Mouse (Mus musculus): ENCODE measurements around the gene Lrrc26. TPM values are rescaled to one million over a fixed set of nuclear protein-coding genes. Genes with fewer than 3 reads are reported as not detected.

Gene Lrrc26
- polyA plus RNA-seq, 1 experiment from 2014 or later = not detected

- 10% methylated on average over 58 of the region's 58 CpGs for WGBS
- H3K4me3 ChIP-seq (ENCODE audit: low read depth, low read length) = peak within 1 kb of the TSS; percentile 28
- H3K36me3 ChIP-seq (ENCODE audit: control insufficient read depth, insufficient read depth, low read length) = no peaks in the 10 kb centered on the region
- H3K4me2 ChIP-seq = peak within 1 kb of the TSS; percentile 49
- H3K27ac ChIP-seq (ENCODE audit: low read depth, low read length) = no peak within 1 kb of the TSS
- no peaks in the 10 kb centered on the region for H3K9me3 ChIP-seq (ENCODE audit: control insufficient read depth, low read length)
- ATAC-seq (ENCODE audit: low FRiP score) (peak; percentile 63; the same call in 1 of the 2 replicates), DNase-seq (ENCODE audit: low spot score, missing footprints) (peak; percentile 96)
- H3K4me1 ChIP-seq (ENCODE audit: control insufficient read depth, insufficient read depth, low read length) = no peaks in the 10 kb centered on the region
- H3K9ac ChIP-seq (ENCODE audit: low read length) = no peak within 1 kb of the TSS
- peaks cover 29% of the 10 kb centered on the region for H3K27me3 ChIP-seq (ENCODE audit: control insufficient read depth, insufficient read depth, low read length)
Observed at GRCm38 (mm10) chr2:25318971-25319773, 29.5 kb downstream of the Lrrc26 start, which contains the start of gene Grin1. TSS of gene Grin1 (minus strand) at chr2:25319187.

- WGBS = 38% methylated on average over 2 of the region's 2 CpGs
- Histone ChIP-seq H3K27ac (ENCODE audit: low read depth, low read length) (no peak overlapping the region), H3K9ac (ENCODE audit: low read length) (no peak overlapping the region), H3K4me1 (ENCODE audit: control insufficient read depth, insufficient read depth, low read length) (no peaks in the 10 kb centered on the region), H3K9me3 (ENCODE audit: control insufficient read depth, low read length) (no peaks in the 10 kb centered on the region), H3K4me3 (ENCODE audit: low read depth, low read length) (no peak overlapping the region), H3K36me3 (ENCODE audit: control insufficient read depth, insufficient read depth, low read length) (no peaks in the 10 kb centered on the region), H3K27me3 (ENCODE audit: control insufficient read depth, insufficient read depth, low read length) (peaks cover 29% of the 10 kb centered on the region), H3K4me2 (no peak overlapping the region)
- DNase-seq (ENCODE audit: low spot score, missing footprints) (no peak), ATAC-seq (ENCODE audit: low FRiP score) (no peak)
Observed at GRCm38 (mm10) chr2:25320084-25320483, 30.4 kb downstream of the Lrrc26 start.

- ATAC-seq (ENCODE audit: low FRiP score) (no peak), DNase-seq (ENCODE audit: low spot score, missing footprints) (no peak)
- Histone ChIP-seq H3K4me2 (no peak overlapping the region), H3K9me3 (ENCODE audit: control insufficient read depth, low read length) (no peaks in the 10 kb centered on the region), H3K27ac (ENCODE audit: low read depth, low read length) (no peak overlapping the region), H3K9ac (ENCODE audit: low read length) (no peak overlapping the region), H3K27me3 (ENCODE audit: control insufficient read depth, insufficient read depth, low read length) (peaks cover 1% of the 10 kb centered on the region), H3K36me3 (ENCODE audit: control insufficient read depth, insufficient read depth, low read length) (no peaks in the 10 kb centered on the region), H3K4me1 (ENCODE audit: control insufficient read depth, insufficient read depth, low read length) (no peaks in the 10 kb centered on the region), H3K4me3 (ENCODE audit: low read depth, low read length) (no peak overlapping the region)
- 73% methylated on average over 2 of the region's 2 CpGs for WGBS
Observed at GRCm38 (mm10) chr2:25326036-25326435, 36.3 kb downstream of the Lrrc26 start.

- 36% methylated on average over 7 of the region's 7 CpGs for WGBS
- Histone ChIP-seq H3K4me1 (ENCODE audit: control insufficient read depth, insufficient read depth, low read length) (peaks cover 4% of the 10 kb centered on the region), H3K27me3 (ENCODE audit: control insufficient read depth, insufficient read depth, low read length) (no peaks in the 10 kb centered on the region), H3K27ac (ENCODE audit: low read depth, low read length) (no peak overlapping the region), H3K9me3 (ENCODE audit: control insufficient read depth, low read length) (no peaks in the 10 kb centered on the region), H3K4me2 (no peak overlapping the region), H3K36me3 (ENCODE audit: control insufficient read depth, insufficient read depth, low read length) (no peaks in the 10 kb centered on the region), H3K9ac (ENCODE audit: low read length) (no peak overlapping the region), H3K4me3 (ENCODE audit: low read depth, low read length) (no peak overlapping the region)
- DNase-seq (ENCODE audit: low spot score, missing footprints) (no peak), ATAC-seq (ENCODE audit: low FRiP score) (no peak)
Observed at GRCm38 (mm10) chr2:25328440-25328839, 38.7 kb downstream of the Lrrc26 start.

- DNase-seq (ENCODE audit: low spot score, missing footprints) (no peak), ATAC-seq (ENCODE audit: low FRiP score) (no peak)
- peak overlapping the region; percentile 90 for H3K4me3 ChIP-seq (ENCODE audit: low read depth, low read length)
- H3K36me3 ChIP-seq (ENCODE audit: control insufficient read depth, insufficient read depth, low read length) = peaks cover 8% of the 10 kb centered on the region
- H3K27ac ChIP-seq (ENCODE audit: low read depth, low read length) = no peak overlapping the region
- H3K9ac ChIP-seq (ENCODE audit: low read length) = peak overlapping the region; percentile 87
- no peaks in the 10 kb centered on the region for H3K9me3 ChIP-seq (ENCODE audit: control insufficient read depth, low read length)
- peak overlapping the region; percentile 50 for H3K4me2 ChIP-seq
- no peaks in the 10 kb centered on the region for H3K27me3 ChIP-seq (ENCODE audit: control insufficient read depth, insufficient read depth, low read length)
- H3K4me1 ChIP-seq (ENCODE audit: control insufficient read depth, insufficient read depth, low read length) = peaks cover 7% of the 10 kb centered on the region
- 63% methylated on average over 9 of the region's 9 CpGs for WGBS
Observed at GRCm38 (mm10) chr2:25331470-25331869, 41.8 kb downstream of the Lrrc26 start.

- Histone ChIP-seq H3K9ac (ENCODE audit: low read length) (peak within 1 kb of the TSS; percentile 87), H3K36me3 (ENCODE audit: control insufficient read depth, insufficient read depth, low read length) (peaks cover 13% of the 10 kb centered on the region), H3K4me1 (ENCODE audit: control insufficient read depth, insufficient read depth, low read length) (peaks cover 7% of the 10 kb centered on the region), H3K27me3 (ENCODE audit: control insufficient read depth, insufficient read depth, low read length) (no peaks in the 10 kb centered on the region), H3K27ac (ENCODE audit: low read depth, low read length) (peak within 1 kb of the TSS; percentile 73), H3K4me3 (ENCODE audit: low read depth, low read length) (peak within 1 kb of the TSS; percentile 90), H3K4me2 (peak within 1 kb of the TSS; percentile 90), H3K9me3 (ENCODE audit: control insufficient read depth, low read length) (no peaks in the 10 kb centered on the region)
- ATAC-seq (ENCODE audit: low FRiP score) (peak; percentile 99), DNase-seq (ENCODE audit: low spot score, missing footprints) (peak; percentile 100)
- WGBS = under 1% methylated on average over 78 of the region's 78 CpGs
Observed at GRCm38 (mm10) chr2:25332286-25333160, 42.8 kb downstream of the Lrrc26 start, which contains the start of gene Man1b1. TSS of gene Man1b1 (plus strand) at chr2:25332338.

GRCm38 (mm10) chr2:25333569-25333968 is 43.9 kb downstream of the Lrrc26 start:
- peak overlapping the region; percentile 90 for H3K4me3 ChIP-seq (ENCODE audit: low read depth, low read length)
- H3K4me2 ChIP-seq = peak overlapping the region; percentile 90
- peak overlapping the region; percentile 87 for H3K9ac ChIP-seq (ENCODE audit: low read length)
- no peak for ATAC-seq (ENCODE audit: low FRiP score)
- no peaks in the 10 kb centered on the region for H3K9me3 ChIP-seq (ENCODE audit: control insufficient read depth, low read length)
- H3K4me1 ChIP-seq (ENCODE audit: control insufficient read depth, insufficient read depth, low read length) = peaks cover 7% of the 10 kb centered on the region
- no peak overlapping the region for H3K27ac ChIP-seq (ENCODE audit: low read depth, low read length)
- H3K36me3 ChIP-seq (ENCODE audit: control insufficient read depth, insufficient read depth, low read length) = peaks cover 20% of the 10 kb centered on the region
- WGBS = 84% methylated on average over 2 of the region's 2 CpGs
- no peaks in the 10 kb centered on the region for H3K27me3 ChIP-seq (ENCODE audit: control insufficient read depth, insufficient read depth, low read length)
- DNase-seq (ENCODE audit: low spot score, missing footprints) = no peak

- H3K4me2 ChIP-seq = no peak overlapping the region
- peaks cover 35% of the 10 kb centered on the region for H3K36me3 ChIP-seq (ENCODE audit: control insufficient read depth, insufficient read depth, low read length)
- no peak overlapping the region for H3K4me3 ChIP-seq (ENCODE audit: low read depth, low read length)
- WGBS = 96% methylated on average over 6 of the region's 6 CpGs
- H3K9ac ChIP-seq (ENCODE audit: low read length) = no peak overlapping the region
- H3K27me3 ChIP-seq (ENCODE audit: control insufficient read depth, insufficient read depth, low read length) = no peaks in the 10 kb centered on the region
- no peak for ATAC-seq (ENCODE audit: low FRiP score)
- H3K4me1 ChIP-seq (ENCODE audit: control insufficient read depth, insufficient read depth, low read length) = peaks cover 4% of the 10 kb centered on the region
- no peak for DNase-seq (ENCODE audit: low spot score, missing footprints)
- no peaks in the 10 kb centered on the region for H3K9me3 ChIP-seq (ENCODE audit: control insufficient read depth, low read length)
- H3K27ac ChIP-seq (ENCODE audit: low read depth, low read length) = no peak overlapping the region
Observed at GRCm38 (mm10) chr2:25338303-25338702, 48.6 kb downstream of the Lrrc26 start.
